Mouse (Mus musculus) cortical plate, adult 2 months (tissue): ENCODE results near the gene Kbtbd7.

Experiments used
- CTCF ChIP-seq: fragments of 200-500 bp; IDR thresholded peaks from 2 replicates; pipeline ENCODE4 v1.5.1; 2011; ENCODE audit warnings: mild to moderate bottlenecking, control low read depth, low read length; ENCODE audit not compliant: insufficient read depth; ENCODE audit errors: extremely low read depth
- POLR2A ChIP-seq: fragments of 200-500 bp; IDR thresholded peaks from 2 replicates; pipeline ENCODE4 v1.6.1; 2011; ENCODE audit warnings: mild to moderate bottlenecking, low read length, control low read depth; ENCODE audit not compliant: insufficient read depth; ENCODE audit errors: extremely low read depth

DNA sequence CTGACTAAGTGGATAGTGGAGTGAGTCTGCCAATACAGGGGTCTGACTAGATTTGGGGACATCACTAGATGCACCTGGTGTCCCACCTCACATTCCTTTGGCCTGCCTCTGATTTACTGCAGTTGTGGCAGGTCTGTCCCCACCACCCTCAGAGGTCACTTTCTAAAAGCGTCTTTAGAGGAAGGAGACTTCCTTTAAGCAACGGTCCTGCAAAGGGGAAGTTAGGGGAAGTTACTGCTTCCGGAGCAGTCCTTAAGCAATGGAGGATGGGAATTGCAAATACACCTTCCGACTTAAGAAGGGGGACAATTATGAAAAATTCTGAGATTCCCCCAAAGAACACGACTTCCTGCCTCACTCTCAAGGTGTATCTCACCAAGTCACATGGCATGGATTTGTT is 15.1 kb downstream of the Kbtbd7 start:
- TF ChIP-seq CTCF (no peak), POLR2A (no peak)
